Mouse (Mus musculus) thymus, postnatal 14 days (tissue): Measurements from ENCODE around the gene Gzmg.
A peak's percentile ranks its signal among the peaks of the same experiment; 100 is the strongest.
"Not testable (repeated sequence)": the region's sequence is repeated elsewhere in the genome, so short reads cannot be mapped to it uniquely, and the experiment has no call there.

Experiments used
- DNase-seq: peaks from one replicate; pipeline ENCODE4 v3.0.0; 2021

Gene Gzmg

GRCm38 (mm10) chr14:56159479-56159878 is at the start of gene Gzmg:
Gene Gzmg, minus strand, starts transcription at chr14:56159579.
- DNase-seq = not testable (repeated sequence)

DNA sequence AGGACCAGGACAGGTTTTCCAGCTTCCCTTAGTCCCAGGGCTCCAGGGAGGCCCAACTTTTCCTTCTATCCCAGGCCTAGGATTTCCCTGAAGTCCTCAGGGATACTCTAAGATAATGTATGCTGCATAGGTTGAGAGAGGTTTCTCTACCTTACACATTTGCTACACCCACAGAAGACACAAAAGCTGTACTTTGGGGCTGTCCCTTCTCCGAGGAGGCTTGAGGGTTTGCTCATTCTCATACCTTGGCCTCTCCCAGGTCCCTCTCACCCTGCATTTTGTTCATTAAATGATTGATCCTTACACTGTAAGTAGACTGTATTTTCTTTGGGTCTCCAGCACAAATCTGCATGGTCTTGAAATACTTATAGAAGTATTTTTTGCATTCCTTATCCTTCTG is 46.2 kb upstream of the Gzmg start:
- DNase-seq = no peak

GRCm38 (mm10) chr14:56205021-56205420 is 45.6 kb upstream of the Gzmg start:
- DNase-seq = peak; percentile 60

DNA sequence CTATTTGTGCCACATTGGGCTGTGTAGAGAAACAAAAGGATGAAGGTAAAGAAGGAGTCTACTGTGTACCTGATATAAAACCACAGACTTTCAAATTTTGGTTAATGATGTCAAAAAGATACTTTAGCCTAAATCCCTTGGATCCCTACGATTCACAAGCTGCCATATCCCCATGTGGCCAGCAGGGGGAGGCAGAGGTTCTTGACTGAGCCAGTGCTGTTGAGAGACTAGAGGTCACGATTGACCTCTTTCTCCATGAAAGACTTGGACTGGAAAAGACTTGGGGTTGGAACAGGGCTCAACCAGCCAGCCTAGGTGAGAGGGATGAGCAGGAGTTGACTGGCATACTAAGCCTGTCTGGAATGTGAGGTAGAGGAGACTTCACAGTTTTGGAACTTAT is 44.6 kb upstream of the Gzmg start:
- DNase-seq = peak; percentile 72

GRCm38 (mm10) chr14:56186946-56187345 is 27.6 kb upstream of the Gzmg start:
- peak; percentile 12 for DNase-seq

GRCm38 (mm10) chr14:56186521-56186920 is 27.1 kb upstream of the Gzmg start:
- DNase-seq = no peak

- peak; percentile 46 for DNase-seq
These were observed 18.3 kb upstream of the Gzmg start for GRCm38 (mm10) chr14:56177651-56178050.

DNA sequence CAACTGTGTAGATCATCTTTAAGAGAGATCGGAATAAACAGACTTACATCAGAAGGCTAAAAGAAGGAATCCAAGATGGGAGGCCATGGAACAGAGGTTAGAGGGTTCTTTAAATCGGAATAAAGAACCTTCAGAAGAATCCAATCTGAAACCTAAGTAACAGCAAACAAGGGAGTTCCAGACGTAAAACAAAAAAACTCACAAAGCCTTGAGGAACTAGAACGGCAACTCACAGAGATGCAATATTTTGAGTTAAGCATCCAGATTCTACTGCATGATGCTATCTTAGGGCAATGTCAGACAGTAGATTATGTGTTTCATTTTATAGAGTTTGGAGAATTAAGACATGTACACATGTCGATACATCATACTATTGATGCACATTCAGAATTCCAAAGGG is 15.1 kb upstream of the Gzmg start, which contains the start of gene Gzmn:
Gene Gzmn (minus strand): TSS at position 101 of the 400 bp plus-strand sequence.
- no peak for DNase-seq

- no peak for DNase-seq
These were observed 14.0 kb upstream of the Gzmg start for GRCm38 (mm10) chr14:56173396-56173795.

- no peak for DNase-seq
These were observed 13.4 kb upstream of the Gzmg start for GRCm38 (mm10) chr14:56172744-56173143.

- no peak for DNase-seq
These were observed 8.6 kb upstream of the Gzmg start for GRCm38 (mm10) chr14:56168009-56168408.

GRCm38 (mm10) chr14:56162109-56162508 is 2.7 kb upstream of the Gzmg start:
- no peak for DNase-seq

GRCm38 (mm10) chr14:56155340-56155739 is 4.0 kb downstream of the Gzmg start:
- peak; percentile 8 for DNase-seq

DNA sequence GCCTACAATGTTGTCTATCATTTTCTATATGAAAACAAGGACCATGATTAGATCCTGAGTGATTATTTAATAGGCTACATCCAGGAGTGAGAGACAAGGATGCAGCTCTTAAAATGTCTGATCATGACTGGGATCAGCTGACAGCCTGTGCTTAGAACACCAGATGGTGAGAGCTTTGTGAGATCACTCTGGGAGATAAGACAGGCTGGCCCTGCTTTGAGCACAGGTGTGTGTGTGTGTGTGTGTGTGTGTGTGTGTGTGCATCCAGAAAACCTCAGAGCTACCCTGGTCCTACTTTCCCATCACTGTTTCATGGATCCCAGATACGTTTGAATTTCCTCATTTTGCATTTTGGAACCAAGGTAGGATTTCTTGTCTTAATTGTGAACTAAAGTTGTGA is 25.7 kb downstream of the Gzmg start:
- DNase-seq = not testable (repeated sequence)

DNA sequence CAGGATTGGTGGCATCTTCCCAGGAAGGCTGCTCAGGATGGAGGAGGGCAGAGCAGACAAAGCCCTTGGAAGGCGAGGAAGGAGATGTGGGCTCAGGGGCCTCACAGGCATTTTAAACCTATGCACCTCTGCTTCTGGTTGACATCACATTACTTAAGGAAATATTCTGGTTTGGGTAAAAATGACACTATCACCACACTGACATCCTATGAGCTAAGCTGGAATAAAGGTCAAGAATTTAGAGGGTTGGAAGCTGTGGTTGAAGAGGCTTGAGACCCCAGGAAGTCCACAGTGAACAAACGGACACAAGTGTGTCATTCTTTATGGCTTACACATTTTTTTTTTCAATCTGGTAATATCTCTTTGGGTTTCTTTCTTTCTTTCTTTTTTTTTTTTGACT is 26.9 kb downstream of the Gzmg start, which contains the start of gene Gzmd:
Gene Gzmd (minus strand): TSS at position 101 of the 400 bp plus-strand sequence.
- not testable (repeated sequence) for DNase-seq

GRCm38 (mm10) chr14:56128341-56128740 is 31.0 kb downstream of the Gzmg start:
- no peak for DNase-seq

DNA sequence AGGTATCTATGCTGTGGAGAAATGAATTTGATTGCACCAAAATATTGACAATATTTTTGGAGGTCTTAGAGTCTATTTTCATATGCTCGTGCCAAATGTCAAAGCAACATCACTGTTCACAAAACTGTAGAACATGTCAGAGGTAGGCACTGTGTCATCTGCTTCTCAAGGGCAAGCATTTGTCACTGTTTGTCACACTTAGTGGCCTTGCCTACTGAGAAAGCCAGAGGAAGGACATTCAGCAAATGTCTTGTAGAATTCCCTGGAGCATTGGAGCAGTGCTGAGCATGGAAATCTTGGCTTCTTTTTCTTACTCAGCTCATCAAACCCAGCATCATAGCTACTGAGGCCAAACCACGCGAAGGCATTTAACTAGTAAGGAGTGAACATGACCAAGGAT is 35.9 kb downstream of the Gzmg start:
- DNase-seq = no peak

DNA sequence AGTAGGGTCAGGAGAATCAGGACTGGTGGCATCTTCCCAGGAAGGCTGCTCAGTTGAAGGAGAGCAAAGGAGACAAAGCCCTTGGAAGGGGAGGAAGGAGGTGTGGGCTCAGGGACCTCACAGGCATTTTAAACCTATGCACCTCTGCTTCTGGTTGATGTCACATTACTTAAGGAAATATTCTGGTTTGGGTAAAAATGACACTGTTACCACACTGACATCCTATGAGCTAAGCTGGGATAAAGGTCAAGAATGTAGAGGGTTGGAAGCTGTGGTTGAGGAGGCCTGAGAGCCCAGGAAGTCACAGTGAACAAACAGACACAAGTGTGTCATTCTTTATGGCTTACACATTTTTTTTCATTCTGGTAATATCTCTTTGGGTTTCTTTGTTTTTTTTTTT is 38.9 kb downstream of the Gzmg start, which contains the start of gene Gzme:
Gene Gzme (minus strand): TSS at position 101 of the 400 bp plus-strand sequence.
- no peak for DNase-seq

GRCm38 (mm10) chr14:56115531-56116310 is 43.7 kb downstream of the Gzmg start:
- DNase-seq = not testable (repeated sequence)
